Mouse (Mus musculus) cerebellum, postnatal 4 days (tissue): ENCODE measurements around the gene Taldo1.

Experiments used
- DNase-seq, 2 experiments: peaks; one replicate each; pipeline ENCODE4 v3.0.0; 2022; ENCODE audit warnings: low spot score in 2 of 2, mixed read lengths in 1 of 2

Taldo1 gene

GRCm38 (mm10) chr7:141391625-141392551 lies at the start of gene Taldo1:
Gene Taldo1, plus strand, starts transcription at chr7:141392199.
- peak; percentile 90 to 92 for DNase-seq

GRCm38 (mm10) chr7:141343230-141343629 lies 48.8 kb upstream of the Taldo1 start:
- DNase-seq, result no peak

GRCm38 (mm10) chr7:141343696-141344095 lies 48.3 kb upstream of the Taldo1 start:
- DNase-seq, result no peak

GRCm38 (mm10) chr7:141344787-141345186 lies 47.2 kb upstream of the Taldo1 start:
- no peak for DNase-seq

GRCm38 (mm10) chr7:141351061-141351460 lies 40.9 kb upstream of the Taldo1 start:
- no peak for DNase-seq

GRCm38 (mm10) chr7:141355051-141355450 lies 36.9 kb upstream of the Taldo1 start:
- no peak for DNase-seq

GRCm38 (mm10) chr7:141355626-141356326 lies 36.2 kb upstream of the Taldo1 start:
- DNase-seq, result peak in 1 of 2 experiments; percentile 65

GRCm38 (mm10) chr7:141356971-141357370 lies 35.0 kb upstream of the Taldo1 start:
- DNase-seq, result no peak

GRCm38 (mm10) chr7:141361510-141361909 lies 30.5 kb upstream of the Taldo1 start:
- DNase-seq, result no peak

- DNase-seq, result peak in 1 of 2 experiments; percentile 77
Observed at GRCm38 (mm10) chr7:141363106-141363751, 28.8 kb upstream of the Taldo1 start.

- DNase-seq, result no peak
Observed at GRCm38 (mm10) chr7:141363752-141364125, 28.3 kb upstream of the Taldo1 start.

GRCm38 (mm10) chr7:141364349-141365048 lies 27.5 kb upstream of the Taldo1 start:
- DNase-seq, result no peak

- no peak for DNase-seq
Observed at GRCm38 (mm10) chr7:141365049-141365445, 27.0 kb upstream of the Taldo1 start.

- no peak for DNase-seq
Observed at GRCm38 (mm10) chr7:141367358-141367757, 24.6 kb upstream of the Taldo1 start.

GRCm38 (mm10) chr7:141369918-141370317 lies 22.1 kb upstream of the Taldo1 start:
- DNase-seq, result no peak

- no peak for DNase-seq
Observed at GRCm38 (mm10) chr7:141371942-141372595, 19.9 kb upstream of the Taldo1 start.

GRCm38 (mm10) chr7:141373611-141374010 lies 18.4 kb upstream of the Taldo1 start:
- DNase-seq, result no peak

GRCm38 (mm10) chr7:141374399-141374798 lies 17.6 kb upstream of the Taldo1 start:
- DNase-seq, result no peak

- DNase-seq, result no peak
Observed at GRCm38 (mm10) chr7:141379584-141379983, 12.4 kb upstream of the Taldo1 start.

- no peak for DNase-seq
Observed at GRCm38 (mm10) chr7:141381068-141381835, 10.7 kb upstream of the Taldo1 start.
